Mouse (Mus musculus) large intestine, adult 2 months (tissue): ENCODE results near the gene Pcx. TPM values are rescaled to one million over a fixed set of nuclear protein-coding genes. Genes with fewer than 3 reads are reported as not detected.
"Not testable (repeated sequence)": the region's sequence is repeated elsewhere in the genome, so short reads cannot be mapped to it uniquely, and the experiment has no call there.

Experiments
- DNase-seq: peaks from one replicate; pipeline ENCODE4 v3.0.0-alpha.2; 2012; ENCODE audit warnings: low read depth, low spot score
- WGBS: fragments of 180-500 bp; shearing (Covaris S2); methylation state at CpG from one replicate; pipeline ENCODE4 v1.1.7; 2018; 5-methylcytosine and 5-hydroxymethylcytosine counted together
- polyA plus RNA-seq: library from polyadenylated mRNA; depleted of rRNA; stranded (reverse); fragments of >200 nt; gene quantifications from 2 replicates; pipeline ENCODE4 v1.2.3, GENCODE M21; 2012

Gene Pcx
- polyA plus RNA-seq, 1 experiment = 14.3 TPM

DNA sequence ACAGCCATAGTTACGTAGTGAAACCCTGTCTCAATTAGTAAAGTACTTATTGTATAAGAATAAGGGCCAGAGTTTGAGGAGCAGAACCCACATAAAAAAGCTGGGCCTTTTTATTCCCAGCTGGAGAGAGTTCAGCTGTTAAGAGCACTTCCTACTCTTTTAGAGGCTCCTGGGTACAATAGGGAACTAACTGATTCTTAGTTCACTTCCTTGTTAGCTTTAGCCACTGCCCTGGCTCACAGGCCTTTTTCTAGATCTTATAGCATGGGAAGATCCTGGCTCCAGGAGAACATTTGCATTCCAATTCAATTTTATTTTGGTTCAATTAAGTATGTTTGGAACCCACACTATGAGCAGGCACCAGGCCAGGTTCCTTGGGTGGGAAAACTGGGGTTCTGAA is 61.4 kb downstream of the Pcx start:
- no peak for DNase-seq
- WGBS = 52% methylated on average over 1 of the region's 1 CpGs

DNA sequence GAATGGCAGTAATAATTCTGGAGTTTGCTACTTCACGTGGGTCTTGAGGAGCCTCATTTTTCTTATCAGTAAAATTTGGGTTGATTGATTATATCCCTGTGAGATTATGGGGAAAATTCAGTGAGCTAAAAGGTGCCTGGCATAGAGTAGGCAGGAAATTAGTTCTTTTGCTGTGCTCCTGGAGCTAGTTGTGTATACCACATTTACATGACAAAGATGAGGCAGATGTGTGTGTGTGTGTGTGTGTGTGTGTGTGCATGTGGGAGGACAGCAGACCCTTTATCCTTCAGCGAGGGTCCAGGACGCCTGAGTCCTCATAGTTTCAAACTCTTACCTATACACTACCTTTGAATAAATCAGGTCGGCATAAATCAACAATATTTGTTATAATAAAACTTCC is 61.8 kb downstream of the Pcx start:
- DNase-seq = no peak
- WGBS = 61% methylated on average over 4 of the region's 4 CpGs

DNA sequence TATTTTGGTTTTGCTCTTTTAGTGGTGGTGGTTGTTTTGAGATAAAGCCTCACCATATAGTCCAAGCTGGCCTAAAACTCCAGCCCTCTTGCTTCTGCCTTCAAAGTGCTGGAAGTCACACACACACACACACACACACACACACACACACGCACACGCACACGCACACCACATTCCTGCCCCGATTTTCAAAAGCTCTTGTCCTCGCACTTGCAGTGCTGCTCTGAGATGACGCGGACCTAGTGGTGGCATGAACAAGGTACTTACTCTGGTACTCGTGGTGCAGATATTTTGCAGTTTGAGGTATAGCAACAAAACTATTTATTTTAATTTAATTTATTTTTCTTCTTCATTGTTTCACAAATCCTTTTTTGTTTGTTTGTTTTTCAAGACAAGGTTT is 62.2 kb downstream of the Pcx start:
- DNase-seq = no peak
- 90% methylated on average over 8 of the region's 8 CpGs for WGBS

DNA sequence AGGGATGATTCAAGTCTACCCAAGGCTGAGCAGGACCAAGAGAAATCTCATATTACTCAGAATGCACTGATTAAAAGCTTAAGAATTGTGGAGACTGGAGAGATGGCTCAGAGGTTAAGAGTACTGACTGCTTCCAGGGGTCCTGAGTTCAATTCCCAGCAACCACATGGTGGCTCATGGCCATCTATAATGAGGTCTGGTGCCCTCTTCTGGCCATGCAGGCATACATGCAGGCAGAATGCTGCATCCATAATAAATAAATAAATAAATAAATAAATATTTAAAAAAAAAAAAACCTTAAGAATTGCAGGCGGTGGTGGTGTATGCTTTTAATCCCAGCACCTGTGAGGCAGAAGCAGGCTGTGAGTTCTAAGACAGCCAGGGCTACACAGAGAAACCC is 63.0 kb downstream of the Pcx start:
- 93% methylated on average over 1 of the region's 1 CpGs for WGBS
- DNase-seq = no peak

DNA sequence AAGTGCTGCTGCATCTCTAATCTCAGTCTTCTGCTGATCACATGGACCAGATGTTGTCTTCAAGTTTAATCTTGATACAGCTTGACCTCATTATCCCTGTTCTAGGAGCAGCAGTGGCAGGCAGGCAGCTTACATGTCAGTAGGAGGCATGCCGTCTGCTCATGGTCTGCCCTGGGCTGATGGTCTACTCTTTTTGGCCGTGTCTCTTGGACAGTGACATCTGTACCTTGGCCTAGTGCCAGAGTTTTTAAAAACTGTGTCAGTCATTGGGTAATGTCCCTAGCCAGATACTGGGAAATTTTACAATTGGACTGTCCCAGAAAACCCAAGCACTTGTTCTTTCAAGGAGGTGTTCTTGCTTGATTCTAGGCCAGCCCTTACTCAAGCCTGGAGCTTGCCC is 68.5 kb downstream of the Pcx start:
- no peak for DNase-seq
- WGBS = 49% methylated on average over 2 of the region's 2 CpGs

DNA sequence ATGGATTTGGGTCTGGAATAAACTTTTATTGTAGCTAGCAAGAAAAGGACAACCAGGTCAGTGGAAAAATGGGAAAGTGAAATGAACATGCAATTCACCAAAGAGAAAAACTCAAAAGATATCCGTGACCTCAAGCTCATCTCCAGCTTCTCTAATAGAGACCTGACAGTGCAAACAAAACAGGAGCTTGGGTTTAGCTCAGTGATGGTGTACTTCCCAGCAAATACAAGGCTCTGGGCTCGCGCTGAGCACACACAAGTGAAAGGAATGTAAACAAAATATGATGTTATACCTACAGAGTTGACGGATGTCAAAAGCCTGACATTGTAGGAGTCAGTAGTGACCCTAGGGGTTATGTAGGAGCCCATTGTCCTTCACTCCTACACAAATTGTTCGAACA is 69.0 kb downstream of the Pcx start:
- WGBS = 56% methylated on average over 5 of the region's 5 CpGs
- no peak for DNase-seq

DNA sequence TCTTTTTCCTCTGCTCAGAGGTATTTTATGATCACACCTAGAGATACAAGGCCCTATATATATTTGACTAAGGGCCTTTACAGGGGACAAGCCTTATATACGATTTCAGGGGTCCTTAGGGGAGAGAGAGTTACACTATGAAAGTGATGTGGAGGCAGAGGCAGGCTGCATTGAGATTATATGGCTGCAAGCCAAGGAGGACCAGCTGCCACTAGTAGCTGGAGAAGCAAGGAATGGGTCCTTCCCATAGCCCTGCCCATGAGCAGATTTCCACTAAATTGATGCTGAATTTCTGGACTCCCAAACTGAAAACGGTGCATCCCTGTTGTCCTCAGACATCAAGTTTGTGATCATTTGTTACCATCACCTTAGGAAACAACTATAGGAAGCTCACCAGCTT is 73.6 kb downstream of the Pcx start:
- DNase-seq = no peak
- 43% methylated on average over 2 of the region's 2 CpGs for WGBS

DNA sequence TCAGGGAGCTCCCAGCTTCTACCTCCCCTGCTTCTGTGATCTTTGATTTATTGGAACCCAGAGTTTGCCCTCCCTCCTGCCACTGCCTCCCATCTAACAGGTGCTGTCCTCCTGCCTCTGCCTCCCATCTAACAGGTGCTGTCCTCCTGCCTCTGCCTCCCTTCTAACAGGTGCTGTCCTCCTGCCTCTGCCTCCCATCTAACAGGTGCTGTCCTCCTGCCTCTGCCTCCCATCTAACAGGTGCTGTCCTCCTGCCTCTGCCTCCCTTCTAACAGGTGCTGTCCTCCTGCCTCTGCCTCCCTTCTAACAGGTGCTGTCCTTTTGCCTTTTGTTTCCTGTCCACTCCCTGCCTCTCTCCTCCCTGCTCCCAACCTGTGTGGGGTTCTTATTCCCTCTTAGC is 76.5 kb downstream of the Pcx start:
- not testable (repeated sequence) for DNase-seq

DNA sequence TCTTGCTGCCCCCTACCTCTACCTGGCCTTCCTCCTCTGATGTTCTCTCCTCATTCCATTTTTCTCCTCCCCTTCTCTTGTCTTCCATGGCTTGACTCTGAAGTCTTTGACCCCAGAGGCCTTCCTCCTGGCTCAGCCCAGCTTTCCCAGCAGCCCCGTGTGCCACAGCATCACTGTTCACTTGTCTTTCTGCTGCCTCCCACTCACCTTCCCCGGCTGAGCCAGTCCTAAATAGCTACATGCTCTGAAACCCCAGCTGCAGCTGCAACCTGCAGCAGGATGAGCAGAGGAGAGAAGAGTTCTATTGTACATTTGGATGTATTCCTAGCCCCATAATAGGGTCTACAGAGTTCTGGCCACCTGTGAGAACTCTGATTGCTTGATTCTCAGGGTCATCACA is 77.2 kb downstream of the Pcx start:
- 68% methylated on average over 2 of the region's 2 CpGs for WGBS
- no peak for DNase-seq

DNA sequence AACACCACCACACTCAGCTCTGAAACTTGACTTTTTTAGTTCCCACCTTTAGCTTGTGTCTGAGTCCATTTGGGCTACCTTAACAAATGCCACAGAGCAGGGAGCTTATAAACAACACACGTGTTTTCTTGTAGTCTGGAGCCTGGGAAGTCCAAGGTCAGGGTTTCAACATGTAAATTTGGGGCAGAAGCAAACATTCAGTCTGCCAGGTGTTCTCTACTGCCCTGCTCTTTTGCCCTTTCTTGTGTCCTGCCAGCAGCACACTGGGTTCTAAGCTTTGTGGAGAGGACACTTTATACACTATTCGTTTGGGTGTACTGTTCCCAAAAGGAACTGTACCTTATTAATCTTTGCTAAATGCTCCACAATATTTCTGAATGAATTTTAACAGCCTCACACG is 78.2 kb downstream of the Pcx start:
- DNase-seq = no peak
- WGBS = 57% methylated on average over 3 of the region's 3 CpGs

DNA sequence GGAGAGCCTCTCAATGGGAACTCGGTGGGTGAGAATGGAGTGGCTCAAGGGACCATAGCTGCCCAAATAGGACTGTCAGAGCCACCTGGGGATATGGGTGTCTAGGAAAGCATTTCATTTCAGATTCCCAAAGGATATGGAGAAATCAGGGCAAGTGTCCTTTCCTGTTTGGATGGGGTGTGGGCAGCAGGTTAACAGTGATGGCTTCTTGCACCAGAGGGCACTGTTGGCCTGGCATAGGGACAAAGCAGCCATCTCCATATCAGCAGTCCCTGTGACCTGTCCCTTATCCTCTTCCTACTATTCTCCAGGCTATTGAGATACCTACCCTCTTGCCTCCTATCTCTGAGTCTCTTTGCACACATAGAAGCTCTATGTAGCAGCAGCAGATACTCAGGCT is 78.8 kb downstream of the Pcx start:
- no peak for DNase-seq
- WGBS = 54% methylated on average over 1 of the region's 1 CpGs

DNA sequence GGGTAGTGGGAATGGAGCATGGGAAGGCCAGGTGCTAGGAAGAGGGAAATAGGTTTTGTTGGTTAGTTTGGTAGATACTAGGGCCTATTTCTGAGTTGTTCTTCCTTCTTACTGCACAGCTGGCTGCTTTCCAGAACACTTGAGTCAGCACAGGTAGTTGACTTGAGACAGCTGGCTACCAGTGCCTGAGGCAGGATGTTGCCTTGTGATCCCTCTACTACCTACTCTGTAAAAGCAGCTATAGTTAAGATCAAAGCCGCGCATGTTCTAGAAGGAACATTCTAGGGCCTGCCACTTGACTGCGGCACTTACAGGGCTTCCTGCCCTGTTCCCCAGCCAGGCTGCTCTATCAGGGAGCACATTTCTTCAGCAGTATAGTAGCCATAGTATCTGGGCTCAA is 79.8 kb downstream of the Pcx start:
- 26% methylated on average over 3 of the region's 3 CpGs for WGBS
- no peak for DNase-seq

DNA sequence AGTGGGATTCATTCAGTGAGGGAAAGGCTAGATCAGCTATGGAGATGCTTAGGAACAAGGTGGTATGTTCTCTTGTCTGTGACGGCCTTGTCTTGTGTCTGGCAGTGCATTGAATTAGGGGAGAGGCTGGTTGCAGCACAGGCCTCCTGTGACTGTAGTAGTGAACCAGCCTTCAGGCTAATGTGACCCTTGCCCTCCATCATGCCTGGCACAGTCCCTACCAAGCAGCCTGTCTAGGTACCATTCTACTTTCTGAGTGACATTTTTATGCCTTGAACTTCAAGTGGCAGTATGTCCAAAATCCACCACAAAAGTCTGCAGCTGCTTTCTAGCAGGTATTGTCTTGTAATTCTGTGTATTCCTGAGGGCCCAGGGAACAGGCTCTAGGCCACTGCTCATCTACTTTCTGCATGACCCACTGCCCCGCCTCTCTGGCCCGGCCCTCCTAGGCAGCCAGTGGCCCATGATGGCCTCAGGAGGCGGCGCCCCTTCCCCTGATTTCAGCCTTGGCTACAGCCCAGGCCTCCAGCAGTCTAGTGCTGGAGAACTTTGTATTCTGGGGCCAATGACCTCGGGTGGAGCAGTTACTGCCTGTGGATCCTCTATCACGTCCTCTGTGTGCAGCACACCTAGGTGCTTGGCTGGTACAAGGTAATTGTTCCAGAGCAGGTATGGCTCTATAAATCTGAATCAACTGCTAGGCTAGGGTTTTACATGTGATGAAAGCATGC is 83.7 kb downstream of the Pcx start:
- no peak for DNase-seq
- WGBS = 32% methylated on average over 7 of the region's 7 CpGs

DNA sequence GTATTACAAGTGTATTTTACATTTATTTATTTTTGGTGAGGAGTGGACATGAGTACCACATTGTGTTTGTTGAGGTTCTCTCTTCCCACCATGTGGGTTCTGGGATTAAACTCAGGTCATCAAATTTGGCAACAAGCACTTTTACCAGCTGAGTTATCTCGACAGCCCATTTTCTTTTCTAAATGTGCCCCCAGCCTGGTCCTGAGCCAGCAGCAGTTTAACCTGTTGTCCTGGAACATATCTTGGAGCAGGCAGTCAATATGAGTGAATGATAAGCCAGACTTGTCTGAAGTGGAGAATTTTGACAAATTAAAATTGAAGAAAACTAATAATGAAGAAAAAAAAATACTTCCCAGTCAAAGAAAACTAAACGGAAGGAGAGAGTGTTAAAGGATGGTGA is 85.8 kb downstream of the Pcx start:
- DNase-seq = no peak
- 71% methylated on average over 2 of the region's 2 CpGs for WGBS

DNA sequence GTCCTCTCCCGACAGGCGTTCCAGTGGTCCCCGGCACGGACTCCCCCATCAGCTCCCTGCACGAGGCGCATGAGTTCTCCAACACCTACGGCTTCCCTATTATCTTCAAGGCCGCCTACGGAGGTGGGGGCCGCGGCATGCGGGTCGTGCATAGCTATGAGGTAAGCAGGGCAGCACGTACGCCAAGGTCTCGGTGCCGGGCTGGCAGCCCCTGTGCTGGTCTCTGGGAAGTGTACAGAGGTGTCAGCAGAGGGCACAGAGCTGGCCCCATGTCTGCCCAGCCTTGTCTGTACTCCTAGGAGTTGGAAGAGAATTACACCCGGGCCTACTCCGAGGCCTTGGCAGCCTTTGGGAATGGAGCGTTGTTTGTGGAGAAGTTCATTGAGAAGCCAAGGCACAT is 92.2 kb downstream of the Pcx start:
- no peak for DNase-seq
- WGBS = 92% methylated on average over 20 of the region's 20 CpGs

DNA sequence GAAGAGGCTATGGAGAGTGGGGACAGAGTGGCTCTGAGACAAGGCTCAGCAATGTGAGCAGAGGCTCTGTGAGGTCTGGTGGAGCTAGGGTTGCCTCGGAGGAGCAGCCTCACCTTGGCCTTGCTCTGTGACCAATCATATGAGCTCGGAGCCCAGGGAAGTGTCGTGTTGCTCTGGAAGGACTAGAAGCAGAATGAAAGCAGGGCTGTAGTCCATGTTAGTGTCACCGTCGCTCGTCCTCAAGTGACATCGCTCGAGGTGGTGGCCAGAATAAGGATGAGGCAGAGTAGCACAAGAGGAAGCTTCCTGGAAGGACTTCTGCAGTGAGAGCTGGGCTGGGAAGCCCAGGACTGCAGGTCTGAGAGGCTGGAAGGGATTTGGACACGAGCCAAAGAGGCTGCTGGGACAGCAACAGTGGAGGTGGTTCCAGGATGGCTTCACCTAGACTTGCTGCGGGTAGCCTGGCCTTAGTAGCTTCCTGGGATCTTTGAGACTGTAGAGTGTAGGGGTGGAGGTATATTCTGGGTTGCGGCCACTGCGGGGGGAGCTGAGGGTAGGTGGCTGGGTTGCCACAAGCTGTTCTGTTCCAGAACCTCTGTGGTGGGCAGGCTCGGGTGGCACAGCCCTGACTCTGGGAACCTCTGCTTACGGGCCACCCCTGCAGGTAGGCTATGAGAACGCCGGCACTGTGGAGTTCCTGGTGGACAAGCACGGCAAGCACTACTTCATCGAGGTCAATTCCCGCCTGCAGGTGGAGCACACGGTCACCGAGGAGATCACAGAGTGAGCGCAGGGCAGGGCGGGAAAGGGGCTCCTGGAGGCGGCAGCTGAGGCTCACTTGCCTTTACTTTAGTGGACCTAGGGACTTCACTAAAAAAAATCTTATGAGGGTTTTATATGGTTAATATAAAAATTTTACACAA is 93.8 kb downstream of the Pcx start:
- peak; percentile 45 for DNase-seq
- WGBS = 31% methylated on average over 24 of the region's 24 CpGs

DNA sequence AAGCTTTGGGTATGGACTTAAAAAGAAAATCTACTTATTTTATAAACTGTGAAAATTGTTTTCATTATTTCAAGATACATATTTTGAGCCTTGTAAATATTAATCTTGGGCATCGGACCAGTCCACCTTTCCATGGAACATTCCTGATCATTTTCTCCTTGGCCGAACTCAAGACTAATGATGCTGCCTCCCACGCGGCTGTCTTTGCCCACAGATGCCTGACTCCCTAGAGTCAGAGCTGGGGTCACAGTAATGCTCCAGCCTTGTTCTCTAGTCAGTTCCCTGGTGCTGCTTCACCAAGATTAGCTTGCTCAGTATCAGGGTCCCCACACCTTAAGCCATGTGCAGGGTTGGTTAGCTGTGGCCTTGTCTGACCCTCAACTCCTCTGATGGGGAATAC is 95.4 kb downstream of the Pcx start:
- DNase-seq = no peak
- WGBS = 77% methylated on average over 4 of the region's 4 CpGs

DNA sequence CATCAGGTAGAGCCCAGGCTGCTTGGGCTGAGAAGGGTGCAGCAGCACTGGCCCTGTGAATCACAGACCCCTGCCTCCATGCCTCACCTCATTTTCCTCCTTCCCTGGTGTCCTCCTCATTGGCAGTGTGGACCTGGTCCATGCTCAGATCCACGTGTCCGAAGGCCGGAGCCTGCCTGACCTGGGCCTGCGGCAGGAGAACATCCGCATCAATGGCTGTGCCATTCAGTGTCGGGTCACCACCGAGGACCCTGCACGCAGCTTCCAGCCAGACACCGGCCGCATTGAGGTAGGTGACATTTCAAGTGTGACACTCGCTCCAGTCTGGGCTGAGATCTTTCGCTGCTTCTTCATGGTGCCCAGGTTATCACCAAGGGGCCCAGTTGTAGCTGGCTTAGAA is 97.1 kb downstream of the Pcx start:
- WGBS = 96% methylated on average over 12 of the region's 12 CpGs
- no peak for DNase-seq

DNA sequence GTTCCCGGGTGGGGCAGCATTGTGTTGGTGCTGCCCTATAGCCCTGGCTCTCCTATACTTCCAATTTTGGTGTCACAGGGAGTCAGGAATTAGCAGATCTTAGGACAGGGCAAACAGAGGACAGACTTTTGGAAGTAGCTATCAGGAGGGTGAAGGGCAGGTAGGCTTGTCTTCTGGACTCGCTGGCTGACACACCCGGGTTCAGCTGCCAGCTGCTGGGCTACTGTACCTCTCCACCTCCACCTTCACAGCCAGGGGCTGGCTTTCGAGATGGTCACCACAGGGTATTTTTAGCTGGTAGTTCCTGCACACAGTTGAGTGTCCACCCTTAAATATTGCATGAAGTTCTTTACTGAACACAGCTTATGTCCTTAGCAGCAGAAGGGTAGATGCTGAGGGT is 98.2 kb downstream of the Pcx start:
- WGBS = 57% methylated on average over 4 of the region's 4 CpGs
- DNase-seq = no peak

DNA sequence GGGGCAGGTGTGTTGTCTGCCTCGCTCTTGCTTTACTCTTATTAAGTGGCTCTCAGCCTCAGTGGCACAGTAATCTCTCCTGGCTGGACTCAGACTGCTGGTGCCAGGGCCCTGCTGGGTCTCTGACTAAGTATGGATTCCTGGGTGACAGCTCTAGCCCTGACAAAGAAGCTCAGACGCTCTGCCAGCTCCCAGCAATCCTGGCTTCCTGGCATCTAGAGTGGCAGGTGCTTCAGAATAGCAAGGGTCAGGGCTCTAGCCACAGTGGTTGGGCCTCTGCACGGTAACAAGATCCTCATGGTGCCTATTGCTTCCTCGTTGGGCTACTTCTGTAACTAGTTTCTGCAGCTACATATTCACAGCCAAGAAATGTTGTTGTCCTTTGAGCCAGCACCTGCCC is 99.8 kb downstream of the Pcx start:
- no peak for DNase-seq
- WGBS = 38% methylated on average over 4 of the region's 4 CpGs
